Mouse (Mus musculus) thymus, adult 2 months (tissue): ENCODE data around the gene Ncf1. TPM values are rescaled to one million over a fixed set of nuclear protein-coding genes. Genes with fewer than 3 reads are reported as not detected.

Source experiments
- DNase-seq: peaks from one replicate; pipeline ENCODE4 v3.0.0; 2021
- H3K27ac ChIP-seq: fragments of 200-500 bp; 2 replicates; pipeline ENCODE4 v1.5.1; 2012; ENCODE audit warnings: low read length, control low read depth; ENCODE audit not compliant: control insufficient read depth, insufficient read depth
- H3K27me3 ChIP-seq: fragments of 200-500 bp; 2 replicates; pipeline ENCODE4 v1.6.1; 2012; ENCODE audit warnings: mild to moderate bottlenecking, low read length, moderate library complexity, mixed read lengths; ENCODE audit not compliant: control insufficient read depth, insufficient read depth
- H3K36me3 ChIP-seq: fragments of 200-500 bp; 2 replicates; pipeline ENCODE4 v1.6.1; 2012; ENCODE audit warnings: mild to moderate bottlenecking, low read length, moderate library complexity; ENCODE audit not compliant: control insufficient read depth, insufficient read depth
- H3K4me1 ChIP-seq: fragments of 200-500 bp; replicated peaks from 2 replicates; pipeline ENCODE4 v1.6.1; 2012; ENCODE audit warnings: low read length; ENCODE audit not compliant: control insufficient read depth, insufficient read depth
- H3K4me3 ChIP-seq: fragments of 200-500 bp; 2 replicates; pipeline ENCODE4 v1.5.1; 2012; ENCODE audit warnings: mild to moderate bottlenecking, low read length, control low read depth, moderate library complexity; ENCODE audit not compliant: control insufficient read depth, insufficient read depth
- CTCF ChIP-seq: fragments of 200-500 bp; IDR thresholded peaks from 2 replicates; pipeline ENCODE4 v1.5.1; 2012; ENCODE audit warnings: mild to moderate bottlenecking, control low read depth, low read length, moderate library complexity, borderline replicate concordance; ENCODE audit not compliant: control insufficient read depth, poor library complexity, insufficient read depth; ENCODE audit errors: extremely low read depth
- POLR2A ChIP-seq: fragments of 200-500 bp; IDR thresholded peaks from 2 replicates; pipeline ENCODE4 v1.6.1; 2012; ENCODE audit warnings: mild to moderate bottlenecking, low read length, control low read depth, moderate library complexity; ENCODE audit not compliant: control insufficient read depth, poor library complexity, insufficient read depth; ENCODE audit errors: extremely low read depth
- WGBS: fragments of 180-500 bp; shearing (Covaris S2); methylation state at CpG from one replicate; pipeline ENCODE4 v1.1.7; 2018; 5-methylcytosine and 5-hydroxymethylcytosine counted together
- polyA plus RNA-seq: library from polyadenylated mRNA; depleted of rRNA; stranded (reverse); fragments of >200 nt; gene quantifications from 2 replicates; pipeline ENCODE4 v1.2.3, GENCODE M21; 2012

Ncf1 gene
- polyA plus RNA-seq, 1 experiment = 35.9 TPM

DNA sequence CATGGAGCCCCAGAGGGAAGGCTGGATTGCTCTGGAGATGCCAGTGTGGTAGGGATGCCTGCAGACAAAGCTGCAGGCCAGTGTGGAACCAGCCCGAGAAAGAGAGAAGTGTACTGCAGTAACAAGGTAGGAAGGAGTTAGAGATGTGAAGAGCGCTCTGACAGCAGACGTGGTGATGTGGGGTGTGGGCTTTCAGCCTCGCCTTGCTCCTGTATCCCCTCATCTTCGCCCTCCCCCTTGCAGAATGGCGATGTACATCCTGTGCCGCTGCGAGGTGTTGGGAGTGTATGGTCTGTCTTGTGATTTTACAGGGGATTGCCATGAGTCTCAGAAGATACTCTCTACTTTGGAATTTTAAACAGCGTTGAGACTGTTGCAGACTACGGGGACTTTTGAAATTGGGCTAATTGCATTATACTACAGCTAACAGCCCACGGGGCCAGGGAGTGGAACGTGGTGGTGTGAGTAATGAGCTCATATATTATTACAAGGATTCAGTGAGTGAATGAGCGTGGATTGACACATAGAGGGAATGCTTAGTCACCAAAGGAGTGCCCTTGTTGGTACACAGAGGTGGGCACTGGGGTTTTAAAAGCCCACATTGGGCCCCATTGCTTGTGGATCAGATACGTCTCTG lies 19.3 kb upstream of the Ncf1 start:
- Histone ChIP-seq H3K27me3 (no peaks in the 10 kb centered on the region), H3K36me3 (peaks cover 95% of the 10 kb centered on the region), H3K27ac (no peak overlapping the region), H3K4me1 (peaks cover 12% of the 10 kb centered on the region), H3K4me3 (no peak overlapping the region)
- no peak for DNase-seq
- 95% methylated on average over 14 of the region's 14 CpGs for WGBS
- no peak for TF ChIP-seq CTCF
- no peak for TF ChIP-seq POLR2A

- Histone ChIP-seq H3K36me3 (peaks cover 96% of the 10 kb centered on the region), H3K27ac (no peak overlapping the region), H3K4me1 (peaks cover 13% of the 10 kb centered on the region), H3K27me3 (no peaks in the 10 kb centered on the region), H3K4me3 (no peak overlapping the region)
- 88% methylated on average over 5 of the region's 5 CpGs for WGBS
- TF ChIP-seq POLR2A (no peak), CTCF (no peak)
- DNase-seq = no peak
Measured at GRCm38 (mm10) chr5:134246146-134246545, 16.7 kb upstream of the Ncf1 start.

DNA sequence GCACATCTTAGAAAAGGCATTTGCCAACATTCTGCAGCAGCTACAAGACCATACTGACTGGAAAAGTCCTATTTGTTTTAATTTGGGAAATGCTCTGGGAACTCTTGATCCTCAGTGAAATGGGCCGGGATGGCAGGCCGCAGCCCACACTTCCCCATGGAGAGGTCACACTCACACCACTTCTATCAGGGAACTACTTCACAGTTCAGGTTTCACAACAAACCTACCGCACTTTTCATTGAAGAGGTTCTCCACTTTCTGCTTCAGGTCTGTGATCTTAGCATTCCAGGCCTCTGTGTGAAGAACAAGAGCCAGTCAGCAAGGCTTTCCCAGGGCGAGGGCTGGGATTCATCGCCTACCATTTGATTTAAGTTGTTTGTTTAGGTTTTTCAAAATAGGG lies 15.5 kb upstream of the Ncf1 start:
- H3K4me3 ChIP-seq = no peak overlapping the region
- peaks cover 13% of the 10 kb centered on the region for H3K4me1 ChIP-seq
- 97% methylated on average over 5 of the region's 5 CpGs for WGBS
- no peaks in the 10 kb centered on the region for H3K27me3 ChIP-seq
- no peak overlapping the region for H3K27ac ChIP-seq
- no peak for DNase-seq
- TF ChIP-seq CTCF = no peak
- peaks cover 100% of the 10 kb centered on the region for H3K36me3 ChIP-seq

DNA sequence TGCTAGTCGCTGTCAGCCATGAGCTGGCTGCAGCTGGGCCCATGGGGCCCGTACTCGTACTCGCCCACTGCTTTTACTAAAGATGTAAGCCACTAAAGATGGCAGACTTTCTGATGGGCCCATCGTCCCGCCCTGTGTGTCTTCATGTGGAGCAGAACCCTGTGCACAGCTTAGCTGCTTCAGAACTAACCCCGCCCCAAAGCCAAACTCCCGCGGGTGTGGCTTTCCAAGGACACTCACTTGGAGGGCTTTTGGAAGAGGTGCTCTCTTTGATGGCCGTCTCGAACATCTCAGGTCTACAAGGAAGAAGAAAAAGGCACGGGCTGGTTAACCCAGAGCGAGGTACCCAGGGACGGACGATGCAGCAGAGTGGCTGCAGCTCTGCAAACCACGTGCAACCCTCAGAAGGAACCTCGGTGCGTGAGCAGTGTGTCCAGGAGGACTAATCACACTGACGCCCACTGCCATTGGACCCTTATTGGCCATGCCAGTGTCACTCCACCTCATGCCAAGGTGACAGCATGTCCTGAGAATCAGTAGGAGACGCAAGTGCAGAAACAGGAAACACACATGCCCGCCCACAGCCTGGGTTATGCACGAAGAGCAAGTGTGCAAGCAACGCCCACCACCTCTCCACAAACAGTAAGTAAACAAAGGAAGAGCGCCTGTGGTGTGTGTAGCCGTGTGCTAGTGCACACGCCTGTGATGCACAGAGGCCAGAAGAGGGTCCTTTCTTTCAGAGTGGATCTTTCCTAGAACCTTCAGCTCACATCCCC lies 14.4 kb upstream of the Ncf1 start:
- TF ChIP-seq POLR2A (no peak), CTCF (no peak)
- DNase-seq = no peak
- Histone ChIP-seq H3K4me1 (peaks cover 13% of the 10 kb centered on the region), H3K36me3 (peaks cover 100% of the 10 kb centered on the region), H3K4me3 (no peak overlapping the region), H3K27ac (peak overlapping the region; percentile 56), H3K27me3 (no peaks in the 10 kb centered on the region)
- WGBS = 90% methylated on average over 26 of the region's 26 CpGs

DNA sequence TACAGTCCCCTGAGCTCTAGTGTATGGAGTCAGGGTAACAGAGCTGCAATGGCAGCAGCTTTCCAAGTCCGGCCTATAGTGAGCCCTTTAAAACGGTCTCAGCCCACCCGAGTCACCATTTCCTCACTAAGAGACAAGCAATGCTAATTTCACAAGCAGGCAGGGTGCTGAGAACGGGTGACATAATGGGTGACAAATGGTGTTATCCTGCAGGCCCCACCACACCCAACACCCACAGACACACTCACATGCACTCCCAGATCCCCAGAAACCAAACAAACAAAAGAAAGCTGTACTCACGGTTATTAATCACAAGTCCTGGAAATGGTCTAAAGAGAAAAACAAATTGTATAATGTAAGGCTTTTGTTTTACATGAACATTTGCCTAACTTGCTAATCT lies 12.4 kb upstream of the Ncf1 start:
- DNase-seq = no peak
- H3K4me3 ChIP-seq = no peak overlapping the region
- no peak for TF ChIP-seq CTCF
- no peak for TF ChIP-seq POLR2A
- WGBS = 87% methylated on average over 5 of the region's 5 CpGs
- peaks cover 25% of the 10 kb centered on the region for H3K4me1 ChIP-seq
- H3K36me3 ChIP-seq = peaks cover 91% of the 10 kb centered on the region
- no peaks in the 10 kb centered on the region for H3K27me3 ChIP-seq
- H3K27ac ChIP-seq = no peak overlapping the region

- 96% methylated on average over 28 of the region's 28 CpGs for WGBS
- DNase-seq = no peak
- Histone ChIP-seq H3K4me1 (peaks cover 49% of the 10 kb centered on the region), H3K4me3 (no peak overlapping the region), H3K36me3 (peaks cover 54% of the 10 kb centered on the region), H3K27me3 (no peaks in the 10 kb centered on the region), H3K27ac (no peak overlapping the region)
- TF ChIP-seq CTCF (no peak), POLR2A (no peak)
Measured at GRCm38 (mm10) chr5:134237936-134238760, 8.7 kb upstream of the Ncf1 start.
